Mouse (Mus musculus) adrenal gland, postnatal 36 days (tissue): ENCODE results near the gene Gm21060. TPM values are rescaled to one million over a fixed set of nuclear protein-coding genes. Genes with fewer than 3 reads are reported as not detected.

Experiments used
- total RNA-seq, 2 experiments: library from RNA; stranded (reverse); gene quantifications; 2 replicates each; pipeline ENCODE4 v1.2.3; 2021

Gm21060 gene
- total RNA-seq, 2 experiments from 2014 or later: not detected

Other genes with a start within 250 kb of the Gm21060 start
- 10 to 100 TPM; 40.2 to 41.2 TPM for gene Zfp950, start 156.2 kb downstream of the Gm21060 start, total RNA-seq
- gene Gm7102, start 120.8 kb downstream of the Gm21060 start, total RNA-seq: not detected
- not detected for gene Gm6020, start 113.2 kb downstream of the Gm21060 start, total RNA-seq
- gene Csf2ra, start 68.6 kb downstream of the Gm21060 start, total RNA-seq: 10 to 100 TPM; 21.2 to 38.3 TPM